Mouse (Mus musculus) brain, embryonic 14.5 days (tissue): ENCODE measurements around the gene Rnf215. TPM values are rescaled to one million over a fixed set of nuclear protein-coding genes. Genes with fewer than 3 reads are reported as not detected.
A peak's percentile ranks its signal among the peaks of the same experiment; 100 is the strongest.

ENCODE experiments used
- DNase-seq: peaks from one replicate; pipeline ENCODE4 v3.0.0-alpha.2; 2011; ENCODE audit warnings: low read depth
- CTCF ChIP-seq: fragments of 200-500 bp; IDR thresholded peaks from 2 replicates; pipeline ENCODE4 v1.5.1; 2012; ENCODE audit warnings: inconsistent platforms, mild to moderate bottlenecking, moderate library complexity, borderline replicate concordance; ENCODE audit not compliant: insufficient read depth, insufficient read length; ENCODE audit errors: extremely low read depth
- POLR2A ChIP-seq: fragments of 200-500 bp; IDR thresholded peaks from 2 replicates; pipeline ENCODE4 v1.6.1; 2012; ENCODE audit warnings: mild to moderate bottlenecking, inconsistent platforms, borderline replicate concordance; ENCODE audit not compliant: poor library complexity, insufficient read depth, insufficient read length, severe bottlenecking; ENCODE audit errors: extremely low read depth
- polyA plus RNA-seq: library from polyadenylated mRNA; depleted of rRNA; stranded (reverse); fragments of >200 nt; gene quantifications from 2 replicates; pipeline ENCODE4 v1.2.3, GENCODE M21; 2012

Gene Rnf215
- polyA plus RNA-seq, 1 experiment = 60.4 TPM

- DNase-seq = no peak
- TF ChIP-seq CTCF (no peak), POLR2A (no peak)
These were observed 20.6 kb downstream of the Rnf215 start for GRCm38 (mm10) chr11:4155641-4156040.

- no peak for DNase-seq
- no peak for TF ChIP-seq POLR2A
These were observed 23.7 kb downstream of the Rnf215 start for GRCm38 (mm10) chr11:4158676-4159075.

- peak; percentile 97 for DNase-seq
- TF ChIP-seq POLR2A = 0 out of 2 replicates have a peak, but pooled peaks have one; percentile 30
- TF ChIP-seq CTCF = no peak
These were observed 25.1 kb downstream of the Rnf215 start, which contains the start of the genes Ccdc157 and Sf3a1 for GRCm38 (mm10) chr11:4159808-4160708. Gene Ccdc157 (minus strand): TSS chr11:4160293. Gene Sf3a1 (plus strand): TSS chr11:4160350.

GRCm38 (mm10) chr11:4160758-4161480, 25.9 kb downstream of the Rnf215 start:
- TF ChIP-seq POLR2A (no peak), CTCF (no peak)
- DNase-seq = no peak

- no peak for DNase-seq
- TF ChIP-seq CTCF (no peak), POLR2A (no peak)
These were observed 29.7 kb downstream of the Rnf215 start for GRCm38 (mm10) chr11:4164701-4165100.

GRCm38 (mm10) chr11:4166467-4167090, 31.6 kb downstream of the Rnf215 start:
- TF ChIP-seq POLR2A (no peak), CTCF (no peak)
- DNase-seq = no peak

GRCm38 (mm10) chr11:4174586-4174985, 39.6 kb downstream of the Rnf215 start:
- TF ChIP-seq POLR2A (no peak), CTCF (no peak)
- DNase-seq = peak; percentile 39

- no peak for DNase-seq
- TF ChIP-seq CTCF (no peak), POLR2A (no peak)
These were observed 42.7 kb downstream of the Rnf215 start for GRCm38 (mm10) chr11:4177716-4178115.

GRCm38 (mm10) chr11:4182061-4182460, 47.1 kb downstream of the Rnf215 start:
- DNase-seq = peak; percentile 13

GRCm38 (mm10) chr11:4183511-4183910, 48.5 kb downstream of the Rnf215 start:
- DNase-seq = peak; percentile 80
- TF ChIP-seq POLR2A = no peak
- no peak for TF ChIP-seq CTCF

More at GRCm38 (mm10) chr11:4182061-4182460, 47.1 kb downstream of the Rnf215 start:
- TF ChIP-seq POLR2A = no peak
- TF ChIP-seq CTCF = no peak
